Mouse (Mus musculus): Measurements from ENCODE around the gene Ddi1.
"Not testable (repeated sequence)": the region's sequence is repeated elsewhere in the genome, so short reads cannot be mapped to it uniquely, and the experiment has no call there.

The Ddi1 gene

GRCm38 (mm10) chr9:6269796-6270280, at the start of gene Ddi1:
Gene Ddi1 (minus strand): TSS chr9:6269846.
- no peak for DNase-seq (ENCODE audit: low spot score in 2 of 2)

- no peak for DNase-seq (ENCODE audit: low spot score in 2 of 2)
Observed at GRCm38 (mm10) chr9:6317114-6317513, 47.5 kb upstream of the Ddi1 start.

GRCm38 (mm10) chr9:6305847-6306246, 36.2 kb upstream of the Ddi1 start:
- DNase-seq (ENCODE audit: low spot score in 2 of 2): no peak

GRCm38 (mm10) chr9:6304590-6304989, 34.9 kb upstream of the Ddi1 start:
- DNase-seq (ENCODE audit: low spot score in 2 of 2): no peak

- DNase-seq (ENCODE audit: low spot score in 2 of 2): no peak
Observed at GRCm38 (mm10) chr9:6302050-6302449, 32.4 kb upstream of the Ddi1 start.

- DNase-seq (ENCODE audit: low spot score in 2 of 2): no peak
Observed at GRCm38 (mm10) chr9:6298547-6298946, 28.9 kb upstream of the Ddi1 start.

- DNase-seq (ENCODE audit: low spot score in 2 of 2): no peak
Observed at GRCm38 (mm10) chr9:6289211-6289696, 19.6 kb upstream of the Ddi1 start.

GRCm38 (mm10) chr9:6286770-6287169, 17.1 kb upstream of the Ddi1 start:
- no peak for DNase-seq (ENCODE audit: low spot score in 2 of 2)

GRCm38 (mm10) chr9:6277526-6277925, 7.9 kb upstream of the Ddi1 start:
- DNase-seq (ENCODE audit: low spot score in 2 of 2): no peak

GRCm38 (mm10) chr9:6276395-6276794, 6.7 kb upstream of the Ddi1 start:
- DNase-seq (ENCODE audit: low spot score in 2 of 2): no peak

GRCm38 (mm10) chr9:6264820-6265219, 4.8 kb downstream of the Ddi1 start:
- DNase-seq (ENCODE audit: low spot score in 2 of 2): no peak

GRCm38 (mm10) chr9:6257072-6257471, 12.6 kb downstream of the Ddi1 start:
- DNase-seq (ENCODE audit: low spot score in 2 of 2): no peak

GRCm38 (mm10) chr9:6251990-6252389, 17.7 kb downstream of the Ddi1 start:
- no peak for DNase-seq (ENCODE audit: low spot score in 2 of 2)

GRCm38 (mm10) chr9:6250320-6250719, 19.3 kb downstream of the Ddi1 start:
- DNase-seq (ENCODE audit: low spot score in 2 of 2): no peak

- not testable (repeated sequence) for DNase-seq (ENCODE audit: low spot score in 2 of 2)
Observed at GRCm38 (mm10) chr9:6235982-6236381, 33.7 kb downstream of the Ddi1 start.

- no peak for DNase-seq (ENCODE audit: low spot score in 2 of 2)
Observed at GRCm38 (mm10) chr9:6217505-6217904, 52.1 kb downstream of the Ddi1 start.

GRCm38 (mm10) chr9:6212862-6213261, 56.8 kb downstream of the Ddi1 start:
- no peak for DNase-seq (ENCODE audit: low spot score in 2 of 2)
